Mouse (Mus musculus): ENCODE results near the gene Olfr281.
"Not testable (repeated sequence)": the region's sequence is repeated elsewhere in the genome, so short reads cannot be mapped to it uniquely, and the experiment has no call there.

- TF ChIP-seq CTCF (IDR thresholded peaks at IDR 0.05; ENCODE audit: borderline replicate concordance, insufficient read depth, low read length); POLR2A (IDR thresholded peaks at IDR 0.05; ENCODE audit: low read depth, low read length): not testable (repeated sequence)
Measured at GRCm38 (mm10) chr15:98430925-98431324, 21.5 kb upstream of the Olfr281 start, which contains the start of gene Olfr282.

Measured in embryonic fibroblast, embryonic 13.5 days (primary cell).